Mouse (Mus musculus) liver, embryonic 13.5 days (tissue): ENCODE data around the gene B9d2. TPM values are rescaled to one million over a fixed set of nuclear protein-coding genes. Genes with fewer than 3 reads are reported as not detected.

ENCODE experiments used
- ATAC-seq: fragments of 200-750 bp; cut with Nextera tagmentation; 2 replicates; pipeline ENCODE4 v1.8.0; 2017; ENCODE audit warnings: low read depth, mild to moderate bottlenecking, moderate number of reproducible peaks, moderate library complexity
- DNase-seq: peaks from one replicate; pipeline ENCODE4 v3.0.0; 2022
- H3K27ac ChIP-seq: fragments of 300-500 bp; sonication (generic); 2 replicates; pipeline ENCODE4 v1.5.1; 2015; ENCODE audit warnings: moderate library complexity, mild to moderate bottlenecking, inconsistent platforms
- H3K27me3 ChIP-seq: fragments of 300-500 bp; sonication (generic); 2 replicates; pipeline ENCODE4 v1.6.1; 2015; ENCODE audit warnings: mild to moderate bottlenecking, inconsistent platforms
- H3K36me3 ChIP-seq: fragments of 300-500 bp; sonication (generic); 2 replicates; pipeline ENCODE4 v1.6.1; 2015; ENCODE audit warnings: mild to moderate bottlenecking, inconsistent platforms
- H3K4me1 ChIP-seq: fragments of 300-500 bp; sonication (generic); replicated peaks from 2 replicates; pipeline ENCODE4 v1.6.1; 2015; ENCODE audit warnings: inconsistent platforms
- H3K4me2 ChIP-seq: fragments of 300-500 bp; sonication (generic); 2 replicates; pipeline ENCODE4 v1.6.1; 2015; ENCODE audit warnings: inconsistent platforms, mild to moderate bottlenecking, moderate library complexity
- H3K4me3 ChIP-seq: fragments of 300-500 bp; sonication (generic); replicated peaks from 2 replicates; pipeline ENCODE4 v1.5.1; 2015; ENCODE audit warnings: mild to moderate bottlenecking, inconsistent platforms
- H3K9ac ChIP-seq: fragments of 300-500 bp; sonication (generic); 2 replicates; pipeline ENCODE4 v1.6.1; 2015; ENCODE audit warnings: mild to moderate bottlenecking, inconsistent platforms
- H3K9me3 ChIP-seq: fragments of 300-500 bp; sonication (generic); replicated peaks from 2 replicates; pipeline ENCODE4 v1.6.1; 2016; ENCODE audit warnings: inconsistent platforms
- WGBS: fragments of 180-500 bp; shearing (Covaris S2); methylation state at CpG from one replicate; pipeline ENCODE4 v1.1.7; 2015; ENCODE audit not compliant: insufficient replicate concordance; 5-methylcytosine and 5-hydroxymethylcytosine counted together
- polyA plus RNA-seq: library from polyadenylated mRNA; unstranded; fragments of >200 nt; fragmentation: Nextera tagmentation; extraction: Ambion mirVana; gene quantifications from 2 replicates; pipeline ENCODE4 v1.2.1, GENCODE M21; 2015

The B9d2 gene
- polyA plus RNA-seq, 1 experiment from 2014 or later, result 25.1 TPM

- WGBS, result 2% methylated on average over 29 of the region's 29 CpGs
- Histone ChIP-seq H3K9me3 (no peaks in the 10 kb centered on the region), H3K9ac (peak within 1 kb of the TSS; percentile 45), H3K4me2 (peak within 1 kb of the TSS; percentile 68), H3K4me1 (peaks cover 22% of the 10 kb centered on the region), H3K27ac (no peak within 1 kb of the TSS), H3K4me3 (peak within 1 kb of the TSS; percentile 48), H3K36me3 (no peaks in the 10 kb centered on the region), H3K27me3 (peaks cover 41% of the 10 kb centered on the region)
- no peak for ATAC-seq
- no peak for DNase-seq
Measured at GRCm38 (mm10) chr7:25674719-25675300, 5.8 kb upstream of the B9d2 start, which contains the start of gene Tmem91. Tmem91 (minus strand) TSS chr7:25675166.

GRCm38 (mm10) chr7:25675405-25675804 is 5.2 kb upstream of the B9d2 start:
- H3K27ac ChIP-seq, result no peak overlapping the region
- no peaks in the 10 kb centered on the region for H3K36me3 ChIP-seq
- H3K4me2 ChIP-seq, result peak overlapping the region; percentile 68
- no peak overlapping the region for H3K4me3 ChIP-seq
- WGBS, result 50% methylated on average over 6 of the region's 6 CpGs
- no peak for DNase-seq
- H3K4me1 ChIP-seq, result peaks cover 27% of the 10 kb centered on the region
- no peak for ATAC-seq
- no peak overlapping the region for H3K9ac ChIP-seq
- peaks cover 41% of the 10 kb centered on the region for H3K27me3 ChIP-seq
- H3K9me3 ChIP-seq, result no peaks in the 10 kb centered on the region

- no peak overlapping the region for H3K27ac ChIP-seq
- H3K4me1 ChIP-seq, result peaks cover 30% of the 10 kb centered on the region
- DNase-seq (no peak), ATAC-seq (no peak)
- H3K4me2 ChIP-seq, result no peak overlapping the region
- WGBS, result 77% methylated on average over 15 of the region's 15 CpGs
- H3K9me3 ChIP-seq, result no peaks in the 10 kb centered on the region
- no peaks in the 10 kb centered on the region for H3K36me3 ChIP-seq
- no peak overlapping the region for H3K9ac ChIP-seq
- H3K27me3 ChIP-seq, result peaks cover 41% of the 10 kb centered on the region
- H3K4me3 ChIP-seq, result no peak overlapping the region
Measured at GRCm38 (mm10) chr7:25676085-25676781, 4.3 kb upstream of the B9d2 start.

- H3K9ac ChIP-seq, result no peak overlapping the region
- DNase-seq (no peak), ATAC-seq (no peak)
- no peaks in the 10 kb centered on the region for H3K36me3 ChIP-seq
- no peaks in the 10 kb centered on the region for H3K9me3 ChIP-seq
- H3K4me2 ChIP-seq, result no peak overlapping the region
- H3K27ac ChIP-seq, result no peak overlapping the region
- 80% methylated on average over 7 of the region's 7 CpGs for WGBS
- H3K4me1 ChIP-seq, result peaks cover 38% of the 10 kb centered on the region
- no peak overlapping the region for H3K4me3 ChIP-seq
- peaks cover 41% of the 10 kb centered on the region for H3K27me3 ChIP-seq
Measured at GRCm38 (mm10) chr7:25677013-25677412, 3.6 kb upstream of the B9d2 start.

- DNase-seq, result no peak
- Histone ChIP-seq H3K4me3 (peak overlapping the region; percentile 68), H3K4me2 (peak overlapping the region; percentile 79), H3K9me3 (no peaks in the 10 kb centered on the region), H3K9ac (peak overlapping the region; percentile 57), H3K4me1 (peaks cover 60% of the 10 kb centered on the region), H3K36me3 (0 out of 2 replicates have a peak, but pooled peaks cover 8% of the 10 kb centered on the region), H3K27me3 (peaks cover 20% of the 10 kb centered on the region), H3K27ac (peak overlapping the region; percentile 92)
- WGBS, result 2% methylated on average over 6 of the region's 6 CpGs
- no peak for ATAC-seq
Measured at GRCm38 (mm10) chr7:25679971-25680370, 609 bp upstream of the B9d2 start.

GRCm38 (mm10) chr7:25681341-25682231 is 1.0 kb downstream of the B9d2 start:
- peak overlapping the region; percentile 92 for H3K27ac ChIP-seq
- 16% methylated on average over 15 of the region's 15 CpGs for WGBS
- H3K9me3 ChIP-seq, result no peaks in the 10 kb centered on the region
- DNase-seq (no peak), ATAC-seq (no peak)
- H3K4me3 ChIP-seq, result peak overlapping the region; percentile 68
- H3K27me3 ChIP-seq, result peaks cover 5% of the 10 kb centered on the region
- peaks cover 72% of the 10 kb centered on the region for H3K4me1 ChIP-seq
- H3K9ac ChIP-seq, result peak overlapping the region; percentile 72
- peak overlapping the region; percentile 79 for H3K4me2 ChIP-seq
- peaks cover 8% of the 10 kb centered on the region; the same call in 1 of the 2 replicates for H3K36me3 ChIP-seq

GRCm38 (mm10) chr7:25683474-25684180 is 3.0 kb downstream of the B9d2 start:
- DNase-seq (peak; percentile 60), ATAC-seq (peak; percentile 6)
- no peaks in the 10 kb centered on the region for H3K27me3 ChIP-seq
- H3K27ac ChIP-seq, result peak overlapping the region; percentile 92
- H3K9ac ChIP-seq, result peak overlapping the region; percentile 72
- WGBS, result 9% methylated on average over 7 of the region's 7 CpGs
- H3K4me3 ChIP-seq, result 0 out of 2 replicates have a peak overlapping the region, but pooled peaks have one; percentile 0
- H3K36me3 ChIP-seq, result peaks cover 8% of the 10 kb centered on the region; the same call in 1 of the 2 replicates
- H3K9me3 ChIP-seq, result no peaks in the 10 kb centered on the region
- H3K4me1 ChIP-seq, result peaks cover 88% of the 10 kb centered on the region
- peak overlapping the region; percentile 79 for H3K4me2 ChIP-seq

GRCm38 (mm10) chr7:25684659-25685058 is 4.1 kb downstream of the B9d2 start:
- 77% methylated on average over 6 of the region's 6 CpGs for WGBS
- ATAC-seq (no peak), DNase-seq (no peak)
- Histone ChIP-seq H3K9ac (0 out of 2 replicates have a peak overlapping the region, but pooled peaks have one; percentile 22), H3K27me3 (no peaks in the 10 kb centered on the region), H3K9me3 (no peaks in the 10 kb centered on the region), H3K4me2 (no peak overlapping the region), H3K27ac (peak overlapping the region; percentile 92), H3K4me3 (no peak overlapping the region), H3K4me1 (peaks cover 90% of the 10 kb centered on the region), H3K36me3 (peaks cover 8% of the 10 kb centered on the region; the same call in 1 of the 2 replicates)

- H3K4me1 ChIP-seq, result peaks cover 95% of the 10 kb centered on the region
Measured at GRCm38 (mm10) chr7:25685926-25686470, 5.4 kb downstream of the B9d2 start.

GRCm38 (mm10) chr7:25686680-25687531 is 6.3 kb downstream of the B9d2 start, which contains the start of gene Tgfb1:
Tgfb1 (plus strand) TSS chr7:25687002.
- DNase-seq (peak; percentile 71), ATAC-seq (peak; percentile 42)
- H3K4me3 ChIP-seq, result peak within 1 kb of the TSS; percentile 82
- H3K4me2 ChIP-seq, result peak within 1 kb of the TSS; percentile 99
- no peaks in the 10 kb centered on the region for H3K27me3 ChIP-seq
- no peaks in the 10 kb centered on the region for H3K9me3 ChIP-seq
- WGBS, result under 1% methylated on average over 65 of the region's 69 CpGs
- peak within 1 kb of the TSS; percentile 92 for H3K27ac ChIP-seq
- peaks cover 11% of the 10 kb centered on the region for H3K36me3 ChIP-seq
- H3K4me1 ChIP-seq, result peaks cover 94% of the 10 kb centered on the region
- peak within 1 kb of the TSS; percentile 90 for H3K9ac ChIP-seq

More at GRCm38 (mm10) chr7:25685926-25686470, 5.4 kb downstream of the B9d2 start:
- peaks cover 8% of the 10 kb centered on the region; the same call in 1 of the 2 replicates for H3K36me3 ChIP-seq
- H3K27ac ChIP-seq, result peak overlapping the region; percentile 92
- H3K4me2 ChIP-seq, result peak overlapping the region; percentile 99
- H3K4me3 ChIP-seq, result peak overlapping the region; percentile 82
- 52% methylated on average over 21 of the region's 21 CpGs for WGBS
- DNase-seq, result no peak
- no peak for ATAC-seq
- peak overlapping the region; percentile 90 for H3K9ac ChIP-seq
- no peaks in the 10 kb centered on the region for H3K9me3 ChIP-seq
- H3K27me3 ChIP-seq, result no peaks in the 10 kb centered on the region
